Mouse (Mus musculus): ENCODE results near the gene Slc39a13. TPM values are rescaled to one million over a fixed set of nuclear protein-coding genes. Genes with fewer than 3 reads are reported as not detected.
A peak's percentile ranks its signal among the peaks of the same experiment; 100 is the strongest.

Slc39a13 gene
- 62.1 and 64.8 TPM in 2 replicates for polyA plus RNA-seq (2014; fragmentation: Nextera tagmentation; extraction: Ambion mirVana)

DNA sequence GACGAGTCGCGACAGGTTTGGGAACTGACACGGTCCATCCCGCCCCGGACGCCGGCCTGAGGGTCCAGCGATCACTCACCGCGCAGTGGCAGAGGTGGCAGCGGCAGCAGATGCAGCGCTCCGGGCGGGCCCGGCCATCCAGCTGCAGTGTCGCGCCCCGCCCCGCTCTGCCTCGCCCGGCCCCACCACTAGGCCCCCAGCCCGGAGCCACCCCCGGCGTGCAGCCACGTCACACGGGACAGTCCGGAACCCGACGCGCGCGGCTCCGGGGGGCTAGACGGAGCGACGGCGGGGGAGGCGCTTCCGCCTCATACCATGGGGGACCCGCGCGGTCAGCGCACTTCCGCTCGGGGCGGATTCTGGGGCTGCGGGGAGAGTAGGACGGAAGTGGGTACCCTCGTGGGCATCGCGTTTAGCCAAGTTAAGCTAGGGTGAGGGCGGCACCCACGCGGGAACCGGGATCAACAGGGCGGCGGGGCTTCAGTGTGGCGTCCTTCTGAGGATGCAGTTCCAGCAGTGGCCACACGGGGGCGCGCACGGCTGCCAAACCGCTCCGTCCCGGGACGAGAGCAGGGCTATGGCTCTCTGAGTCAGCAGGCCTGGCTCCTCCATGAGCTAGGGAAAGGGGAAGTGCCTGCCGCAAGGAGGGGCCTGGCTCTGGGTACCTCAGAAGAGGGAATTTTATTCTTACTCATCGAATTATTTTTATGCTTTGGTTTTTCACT lies at the start of gene Slc39a13:
TSS of gene Slc39a13 (minus strand) at position 342 of the 725 bp plus-strand sequence.
- H3K27me3 ChIP-seq (replicated peaks; ENCODE audit: control insufficient read depth, insufficient read depth, low read length) = no peaks in the 10 kb centered on the region
- peaks cover 18% of the 10 kb centered on the region for H3K4me1 ChIP-seq (ENCODE audit: control insufficient read depth, insufficient read depth, low read length)
- H3K9ac ChIP-seq (ENCODE audit: low read depth, low read length) = peak within 1 kb of the TSS; percentile 78
- H3K36me3 ChIP-seq (ENCODE audit: control insufficient read depth, insufficient read depth, low read length) = peaks cover 17% of the 10 kb centered on the region; the same call in 1 of the 2 replicates
- H3K27ac ChIP-seq (replicated peaks; ENCODE audit: low read depth, low read length) = peak within 1 kb of the TSS; percentile 84
- 0% methylated on average over 25 of the region's 69 CpGs for WGBS
- peak within 1 kb of the TSS; percentile 90 for H3K4me2 ChIP-seq (ENCODE audit: low read depth, low read length)
- H3K9me3 ChIP-seq (ENCODE audit: control insufficient read depth, low read length) = no peaks in the 10 kb centered on the region
- H3K4me3 ChIP-seq (ENCODE audit: low read depth, low read length) = peak within 1 kb of the TSS; percentile 70
- DNase-seq (ENCODE audit: low spot score) (peak; percentile 98), ATAC-seq (ENCODE audit: low read depth) (peak; percentile 97)

- H3K4me3 ChIP-seq (ENCODE audit: low read depth, low read length) = no peak overlapping the region
- H3K36me3 ChIP-seq (ENCODE audit: control insufficient read depth, insufficient read depth, low read length) = no peaks in the 10 kb centered on the region
- H3K27ac ChIP-seq (replicated peaks; ENCODE audit: low read depth, low read length) = no peak overlapping the region
- H3K27me3 ChIP-seq (replicated peaks; ENCODE audit: control insufficient read depth, insufficient read depth, low read length) = no peaks in the 10 kb centered on the region; the same call in 1 of the 2 replicates
- DNase-seq (ENCODE audit: low spot score) = no peak
- no peak overlapping the region for H3K4me2 ChIP-seq (ENCODE audit: low read depth, low read length)
- 77% methylated on average over 6 of the region's 6 CpGs for WGBS
- no peaks in the 10 kb centered on the region for H3K9me3 ChIP-seq (ENCODE audit: control insufficient read depth, low read length)
- no peak for ATAC-seq (ENCODE audit: low read depth)
- H3K9ac ChIP-seq (ENCODE audit: low read depth, low read length) = no peak overlapping the region
- H3K4me1 ChIP-seq (ENCODE audit: control insufficient read depth, insufficient read depth, low read length) = peaks cover 4% of the 10 kb centered on the region; the same call in 1 of the 2 replicates
Observed at GRCm38 (mm10) chr2:91119551-91119950, 49.3 kb upstream of the Slc39a13 start.

DNA sequence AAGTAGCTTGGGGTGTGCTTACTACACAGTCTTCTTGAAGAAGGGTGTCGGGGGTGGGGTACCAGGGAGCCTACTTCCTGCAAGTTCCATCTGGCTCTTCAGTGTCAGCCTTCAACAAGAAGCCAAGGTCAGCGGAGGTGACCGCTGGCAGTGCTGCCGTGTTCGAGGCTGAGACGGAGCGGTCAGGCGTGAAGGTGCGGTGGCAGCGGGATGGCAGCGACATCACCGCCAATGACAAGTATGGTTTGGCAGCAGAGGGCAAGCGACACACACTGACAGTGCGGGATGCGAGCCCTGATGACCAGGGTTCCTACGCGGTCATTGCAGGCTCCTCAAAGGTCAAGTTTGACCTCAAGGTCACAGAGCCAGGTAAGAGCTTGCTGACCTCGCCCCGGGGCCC lies 48.8 kb upstream of the Slc39a13 start:
- DNase-seq (ENCODE audit: low spot score) (no peak), ATAC-seq (ENCODE audit: low read depth) (no peak)
- no peak overlapping the region for H3K9ac ChIP-seq (ENCODE audit: low read depth, low read length)
- 89% methylated on average over 18 of the region's 19 CpGs for WGBS
- H3K4me3 ChIP-seq (ENCODE audit: low read depth, low read length) = no peak overlapping the region
- H3K9me3 ChIP-seq (ENCODE audit: control insufficient read depth, low read length) = no peaks in the 10 kb centered on the region
- no peaks in the 10 kb centered on the region for H3K36me3 ChIP-seq (ENCODE audit: control insufficient read depth, insufficient read depth, low read length)
- no peaks in the 10 kb centered on the region; the same call in 1 of the 2 replicates for H3K27me3 ChIP-seq (replicated peaks; ENCODE audit: control insufficient read depth, insufficient read depth, low read length)
- H3K27ac ChIP-seq (replicated peaks; ENCODE audit: low read depth, low read length) = no peak overlapping the region
- H3K4me2 ChIP-seq (ENCODE audit: low read depth, low read length) = no peak overlapping the region
- H3K4me1 ChIP-seq (ENCODE audit: control insufficient read depth, insufficient read depth, low read length) = peaks cover 4% of the 10 kb centered on the region; the same call in 1 of the 2 replicates

DNA sequence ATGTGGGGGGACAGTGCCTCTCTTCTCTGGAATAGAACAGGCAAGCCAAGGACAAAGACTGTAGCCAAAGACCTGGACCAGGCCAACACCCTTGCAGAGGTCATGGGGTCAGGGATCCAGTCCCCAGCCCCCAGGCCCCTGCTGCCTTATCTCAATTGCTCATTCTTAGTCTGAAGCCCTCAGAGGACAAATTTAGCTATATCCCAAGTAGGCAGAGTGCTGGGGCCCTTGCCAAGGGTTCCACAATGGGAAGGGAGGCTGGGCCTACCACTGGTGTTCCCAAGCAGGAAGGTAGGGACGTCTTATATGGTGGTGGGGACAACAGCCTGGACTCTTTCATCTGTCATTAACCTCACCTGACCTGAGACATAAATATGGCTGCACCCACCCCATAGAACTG lies 48.4 kb upstream of the Slc39a13 start:
- DNase-seq (ENCODE audit: low spot score) (no peak), ATAC-seq (ENCODE audit: low read depth) (no peak)
- peaks cover 4% of the 10 kb centered on the region; the same call in 1 of the 2 replicates for H3K4me1 ChIP-seq (ENCODE audit: control insufficient read depth, insufficient read depth, low read length)
- H3K36me3 ChIP-seq (ENCODE audit: control insufficient read depth, insufficient read depth, low read length) = no peaks in the 10 kb centered on the region
- no peak overlapping the region for H3K9ac ChIP-seq (ENCODE audit: low read depth, low read length)
- H3K4me2 ChIP-seq (ENCODE audit: low read depth, low read length) = no peak overlapping the region
- H3K9me3 ChIP-seq (ENCODE audit: control insufficient read depth, low read length) = no peaks in the 10 kb centered on the region
- no peaks in the 10 kb centered on the region; the same call in 1 of the 2 replicates for H3K27me3 ChIP-seq (replicated peaks; ENCODE audit: control insufficient read depth, insufficient read depth, low read length)
- H3K4me3 ChIP-seq (ENCODE audit: low read depth, low read length) = no peak overlapping the region
- WGBS = 79% methylated on average over 1 of the region's 1 CpGs
- H3K27ac ChIP-seq (replicated peaks; ENCODE audit: low read depth, low read length) = no peak overlapping the region

DNA sequence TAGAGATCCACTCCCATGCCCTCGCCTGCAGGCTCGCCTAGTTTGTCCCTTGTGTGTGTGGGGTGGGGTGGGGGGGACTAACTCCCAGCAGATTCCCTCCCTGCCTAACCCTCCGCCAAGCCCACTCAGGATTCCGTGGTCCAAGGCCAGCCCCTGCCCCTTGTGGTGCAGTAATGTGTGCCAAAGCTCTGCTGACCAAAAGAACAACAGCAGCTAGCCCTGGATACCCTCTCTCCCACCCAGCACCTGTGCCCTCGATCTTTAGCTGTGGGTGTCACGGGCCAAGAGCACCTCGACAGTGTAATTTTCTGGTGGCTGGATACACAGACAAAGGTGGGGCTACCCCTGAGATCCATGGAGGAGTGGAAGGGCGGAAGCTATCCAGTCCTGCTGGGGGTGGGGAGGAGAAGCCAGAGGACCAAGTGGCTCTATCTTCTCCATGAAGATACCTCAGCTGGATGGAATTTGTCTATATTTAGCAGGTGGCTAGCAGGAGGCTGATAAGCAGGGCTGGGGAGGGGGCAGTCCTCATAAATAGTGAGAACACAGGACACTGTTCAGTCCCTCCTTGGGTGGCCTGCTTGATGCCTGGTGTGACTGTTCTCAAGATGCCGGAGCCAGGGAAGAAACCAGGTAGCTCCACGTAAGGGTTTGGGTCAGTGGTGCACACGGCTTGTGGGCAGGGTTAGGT lies 47.5 kb upstream of the Slc39a13 start, which contains the start of gene Mybpc3:
TSS of gene Mybpc3 (plus strand) at position 560 of the 691 bp plus-strand sequence.
- H3K27me3 ChIP-seq (replicated peaks; ENCODE audit: control insufficient read depth, insufficient read depth, low read length) = no peaks in the 10 kb centered on the region; the same call in 1 of the 2 replicates
- DNase-seq (ENCODE audit: low spot score) (no peak), ATAC-seq (ENCODE audit: low read depth) (no peak)
- no peak within 1 kb of the TSS for H3K27ac ChIP-seq (replicated peaks; ENCODE audit: low read depth, low read length)
- H3K9me3 ChIP-seq (ENCODE audit: control insufficient read depth, low read length) = no peaks in the 10 kb centered on the region
- no peak within 1 kb of the TSS for H3K4me3 ChIP-seq (ENCODE audit: low read depth, low read length)
- H3K36me3 ChIP-seq (ENCODE audit: control insufficient read depth, insufficient read depth, low read length) = no peaks in the 10 kb centered on the region
- peaks cover 4% of the 10 kb centered on the region; the same call in 1 of the 2 replicates for H3K4me1 ChIP-seq (ENCODE audit: control insufficient read depth, insufficient read depth, low read length)
- WGBS = 82% methylated on average over 11 of the region's 11 CpGs
- H3K4me2 ChIP-seq (ENCODE audit: low read depth, low read length) = no peak within 1 kb of the TSS
- no peak within 1 kb of the TSS for H3K9ac ChIP-seq (ENCODE audit: low read depth, low read length)

- DNase-seq (ENCODE audit: low spot score) (no peak), ATAC-seq (ENCODE audit: low read depth) (no peak)
- Histone ChIP-seq H3K36me3 (ENCODE audit: control insufficient read depth, insufficient read depth, low read length) (no peaks in the 10 kb centered on the region), H3K4me2 (ENCODE audit: low read depth, low read length) (no peak overlapping the region), H3K9me3 (ENCODE audit: control insufficient read depth, low read length) (no peaks in the 10 kb centered on the region), H3K27ac (replicated peaks; ENCODE audit: low read depth, low read length) (no peak overlapping the region), H3K9ac (ENCODE audit: low read depth, low read length) (no peak overlapping the region), H3K4me3 (ENCODE audit: low read depth, low read length) (no peak overlapping the region), H3K4me1 (ENCODE audit: control insufficient read depth, insufficient read depth, low read length) (peaks cover 4% of the 10 kb centered on the region; the same call in 1 of the 2 replicates), H3K27me3 (replicated peaks; ENCODE audit: control insufficient read depth, insufficient read depth, low read length) (no peaks in the 10 kb centered on the region; the same call in 1 of the 2 replicates)
- WGBS = 83% methylated on average over 5 of the region's 5 CpGs
Observed at GRCm38 (mm10) chr2:91116842-91117241, 46.6 kb upstream of the Slc39a13 start.

GRCm38 (mm10) chr2:91115578-91115970 lies 45.4 kb upstream of the Slc39a13 start:
- H3K27ac ChIP-seq (replicated peaks; ENCODE audit: low read depth, low read length) = no peak overlapping the region
- ATAC-seq (ENCODE audit: low read depth) (no peak), DNase-seq (ENCODE audit: low spot score) (no peak)
- H3K9ac ChIP-seq (ENCODE audit: low read depth, low read length) = peak overlapping the region; percentile 78
- H3K4me1 ChIP-seq (ENCODE audit: control insufficient read depth, insufficient read depth, low read length) = peaks cover 4% of the 10 kb centered on the region; the same call in 1 of the 2 replicates
- H3K4me2 ChIP-seq (ENCODE audit: low read depth, low read length) = peak overlapping the region; percentile 94
- no peaks in the 10 kb centered on the region for H3K36me3 ChIP-seq (ENCODE audit: control insufficient read depth, insufficient read depth, low read length)
- H3K4me3 ChIP-seq (ENCODE audit: low read depth, low read length) = peak overlapping the region; percentile 48
- no peaks in the 10 kb centered on the region for H3K27me3 ChIP-seq (replicated peaks; ENCODE audit: control insufficient read depth, insufficient read depth, low read length)
- H3K9me3 ChIP-seq (ENCODE audit: control insufficient read depth, low read length) = no peaks in the 10 kb centered on the region
- WGBS = 34% methylated on average over 11 of the region's 12 CpGs

GRCm38 (mm10) chr2:91114781-91115577 lies 44.8 kb upstream of the Slc39a13 start:
- Histone ChIP-seq H3K9ac (ENCODE audit: low read depth, low read length) (peak overlapping the region; percentile 78), H3K27me3 (replicated peaks; ENCODE audit: control insufficient read depth, insufficient read depth, low read length) (no peaks in the 10 kb centered on the region), H3K4me1 (ENCODE audit: control insufficient read depth, insufficient read depth, low read length) (peaks cover 4% of the 10 kb centered on the region; the same call in 1 of the 2 replicates), H3K36me3 (ENCODE audit: control insufficient read depth, insufficient read depth, low read length) (no peaks in the 10 kb centered on the region), H3K27ac (replicated peaks; ENCODE audit: low read depth, low read length) (no peak overlapping the region), H3K4me2 (ENCODE audit: low read depth, low read length) (peak overlapping the region; percentile 94), H3K4me3 (ENCODE audit: low read depth, low read length) (peak overlapping the region; percentile 48), H3K9me3 (ENCODE audit: control insufficient read depth, low read length) (no peaks in the 10 kb centered on the region)
- 15% methylated on average over 30 of the region's 42 CpGs for WGBS
- DNase-seq (ENCODE audit: low spot score) = peak; percentile 93
- peak; percentile 81 for ATAC-seq (ENCODE audit: low read depth)

All from embryonic facial prominence, embryonic 14.5 days (tissue).